Mouse (Mus musculus) megakaryocyte progenitor cell, adult 5-6 weeks (primary cell): ENCODE results near the gene Rasgef1b. TPM values are rescaled to one million over a fixed set of nuclear protein-coding genes. Genes with fewer than 3 reads are reported as not detected.

Experiments used
- ATAC-seq: replicated peaks from 2 replicates; pipeline ENCODE4 v1.8.0; 2016; ENCODE audit warnings: mild to moderate bottlenecking, moderate TSS enrichment, inconsistent platforms; ENCODE audit not compliant: poor library complexity
- total RNA-seq, 2 experiments: library from RNA; stranded (forward) in 1 of 2; stranded (reverse) in 1 of 2; fragments of 157-497, 149-512 nt in 1 of 2; fragments of 200-1000 nt in 1 of 2; gene quantifications; 2 replicates each; pipeline versions ENCODE4 v1.2.3 to v1.2.4; 2015 to 2017

Gene Rasgef1b
- 0.83 and 1.8 TPM in 2 replicates for total RNA-seq (2015)
- 1.9 and 2.2 TPM in 2 replicates for total RNA-seq (2017)

- ATAC-seq, result peak; percentile 48
Measured at GRCm38 (mm10) chr5:99728649-99729212, at the start of gene Rasgef1b. Rasgef1b (minus strand) TSS chr5:99729065.

- no peak for ATAC-seq
Measured at GRCm38 (mm10) chr5:99775342-99775741, 46.5 kb upstream of the Rasgef1b start.

GRCm38 (mm10) chr5:99773265-99773664, 44.4 kb upstream of the Rasgef1b start:
- no peak for ATAC-seq

GRCm38 (mm10) chr5:99764246-99764645, 35.4 kb upstream of the Rasgef1b start:
- ATAC-seq, result no peak

GRCm38 (mm10) chr5:99758859-99759258, 30.0 kb upstream of the Rasgef1b start:
- no peak for ATAC-seq

GRCm38 (mm10) chr5:99753843-99754242, 25.0 kb upstream of the Rasgef1b start:
- no peak for ATAC-seq

- ATAC-seq, result no peak
Measured at GRCm38 (mm10) chr5:99753368-99753767, 24.5 kb upstream of the Rasgef1b start.

GRCm38 (mm10) chr5:99752670-99753231, 23.9 kb upstream of the Rasgef1b start:
- ATAC-seq, result no peak

GRCm38 (mm10) chr5:99748417-99748816, 19.6 kb upstream of the Rasgef1b start:
- ATAC-seq, result no peak

- no peak for ATAC-seq
Measured at GRCm38 (mm10) chr5:99746087-99746486, 17.2 kb upstream of the Rasgef1b start.

- ATAC-seq, result no peak
Measured at GRCm38 (mm10) chr5:99742874-99743273, 14.0 kb upstream of the Rasgef1b start.

GRCm38 (mm10) chr5:99742056-99742455, 13.2 kb upstream of the Rasgef1b start:
- ATAC-seq, result no peak

- ATAC-seq, result no peak
Measured at GRCm38 (mm10) chr5:99737937-99738727, 9.3 kb upstream of the Rasgef1b start.

- no peak for ATAC-seq
Measured at GRCm38 (mm10) chr5:99729931-99730330, 1.1 kb upstream of the Rasgef1b start.

GRCm38 (mm10) chr5:99729361-99729882, 557 bp upstream of the Rasgef1b start:
- ATAC-seq, result no peak

- ATAC-seq, result no peak; the same call in 1 of the 2 replicates
Measured at GRCm38 (mm10) chr5:99728027-99728451, 826 bp downstream of the Rasgef1b start.

- ATAC-seq, result no peak
Measured at GRCm38 (mm10) chr5:99723941-99724340, 4.9 kb downstream of the Rasgef1b start.

GRCm38 (mm10) chr5:99722310-99722709, 6.6 kb downstream of the Rasgef1b start:
- ATAC-seq, result no peak

- ATAC-seq, result no peak
Measured at GRCm38 (mm10) chr5:99720554-99720953, 8.3 kb downstream of the Rasgef1b start.

- no peak for ATAC-seq
Measured at GRCm38 (mm10) chr5:99717917-99718316, 10.9 kb downstream of the Rasgef1b start.

GRCm38 (mm10) chr5:99715281-99715744, 13.6 kb downstream of the Rasgef1b start:
- no peak for ATAC-seq

- ATAC-seq, result no peak
Measured at GRCm38 (mm10) chr5:99711947-99712346, 16.9 kb downstream of the Rasgef1b start.
